Mouse (Mus musculus) neural tube, postnatal 0 days (tissue): ENCODE results near the gene Zfp991. TPM values are rescaled to one million over a fixed set of nuclear protein-coding genes. Genes with fewer than 3 reads are reported as not detected.

Source experiments
- polyA plus RNA-seq: library from polyadenylated mRNA; unstranded; fragments of >200 nt; fragmentation: Nextera tagmentation; extraction: Ambion mirVana; gene quantifications from 2 replicates; pipeline ENCODE4 v1.2.1, GENCODE M21; 2015

Zfp991 gene
- 5.1 and 5.6 TPM in 2 replicates for polyA plus RNA-seq

DNA sequence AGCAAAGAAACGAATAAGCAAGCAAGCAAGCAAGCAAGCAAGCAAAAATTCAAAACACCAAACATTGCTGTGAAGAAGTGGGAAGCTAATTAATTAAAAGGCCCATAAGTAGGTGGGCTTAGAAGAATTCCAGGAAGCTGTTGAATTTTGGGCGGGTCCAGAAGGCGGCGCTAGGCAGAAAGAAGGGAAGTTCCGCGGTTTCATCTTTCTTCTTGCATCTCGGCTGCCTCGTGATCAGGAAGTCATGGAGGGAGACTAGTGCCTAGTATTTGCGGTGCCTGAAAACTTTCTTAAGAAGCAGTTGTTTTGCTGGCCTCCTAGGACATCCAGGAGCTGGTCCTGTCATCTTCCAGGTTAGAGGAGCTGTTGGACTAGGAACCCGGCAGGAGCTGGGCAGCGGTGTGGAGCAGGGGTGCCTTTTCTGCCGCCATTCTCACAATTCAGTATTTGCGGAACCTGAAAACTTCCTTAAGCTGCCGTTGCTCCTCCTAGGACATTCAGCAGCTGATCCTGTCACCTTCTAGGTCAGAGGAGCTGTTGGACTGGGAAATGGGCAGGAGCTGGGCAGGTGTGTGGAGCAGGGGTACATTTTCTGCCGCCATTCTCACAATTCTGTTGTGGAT lies at the start of gene Zfp991:
Zfp991 (plus strand) TSS at position 202 of the 623 bp plus-strand sequence.

Other genes starting within 250 kb of the Zfp991 start
- not detected in 2 replicates for gene Gm21411, start 222.4 kb upstream of the Zfp991 start, polyA plus RNA-seq
- not detected in 2 replicates for gene Zfp989, start 160.1 kb upstream of the Zfp991 start, polyA plus RNA-seq
- not detected in 2 replicates for gene Rex2, start 110.2 kb upstream of the Zfp991 start, polyA plus RNA-seq
- gene Zfp988, start 173.6 kb downstream of the Zfp991 start, polyA plus RNA-seq = 0.18 TPM in 1 of 2 replicates, not detected in the other
- not detected in 2 replicates for gene Zfp978, start 229.3 kb downstream of the Zfp991 start, polyA plus RNA-seq